Mouse (Mus musculus) hindbrain, postnatal 0 days (tissue): ENCODE results near the gene Ccnl1. TPM values are rescaled to one million over a fixed set of nuclear protein-coding genes. Genes with fewer than 3 reads are reported as not detected.

Source experiments
- ATAC-seq: fragments of 200-750 bp; cut with Nextera tagmentation; 2 replicates; pipeline ENCODE4 v1.8.0; 2017; ENCODE audit warnings: mild to moderate bottlenecking, moderate TSS enrichment, moderate library complexity
- DNase-seq: peaks from one replicate; pipeline ENCODE4 v3.0.0-alpha.2; 2015; ENCODE audit warnings: low spot score
- H3K27ac ChIP-seq: fragments of 300-500 bp; sonication (generic); 2 replicates; pipeline ENCODE4 v1.5.1; 2014; ENCODE audit warnings: mild to moderate bottlenecking
- H3K27me3 ChIP-seq: fragments of 300-500 bp; sonication (generic); 2 replicates; pipeline ENCODE4 v1.6.1; 2014; ENCODE audit warnings: low read length, mixed read lengths; ENCODE audit not compliant: insufficient read depth
- H3K36me3 ChIP-seq: fragments of 300-500 bp; sonication (generic); 2 replicates; pipeline ENCODE4 v1.6.1; 2014; ENCODE audit warnings: low read length, mixed read lengths; ENCODE audit not compliant: insufficient read depth
- H3K4me1 ChIP-seq: fragments of 300-500 bp; sonication (generic); 2 replicates; pipeline ENCODE4 v1.6.1; 2014; ENCODE audit warnings: antibody characterized with exemption, low read length, mixed read lengths; ENCODE audit not compliant: insufficient read depth
- H3K4me2 ChIP-seq: fragments of 300-500 bp; sonication (generic); 2 replicates; pipeline ENCODE4 v1.6.1; 2014; ENCODE audit warnings: low read depth, mild to moderate bottlenecking, low read length, moderate library complexity, mixed read lengths
- H3K4me3 ChIP-seq: fragments of 300-500 bp; sonication (generic); 2 replicates; pipeline ENCODE4 v1.5.1; 2014; ENCODE audit warnings: low read length
- H3K9ac ChIP-seq: fragments of 300-500 bp; sonication (generic); replicated peaks from 2 replicates; pipeline ENCODE4 v1.6.1; 2014; ENCODE audit warnings: mild to moderate bottlenecking, low read length, moderate library complexity, mixed read lengths
- H3K9me3 ChIP-seq: fragments of 300-500 bp; sonication (generic); 2 replicates; pipeline ENCODE4 v1.6.1; 2016; ENCODE audit warnings: low read length, mixed read lengths
- CTCF ChIP-seq: IDR thresholded peaks from 2 replicates; pipeline ENCODE4 v1.5.1; 2016; ENCODE audit warnings: antibody characterized with exemption, control low read depth, low read depth
- WGBS: fragments of 180-500 bp; shearing (Covaris S2); extraction: QIAGEN DNeasy Blood & Tissue Kit; methylation state at CpG from one replicate; pipeline ENCODE4 v1.1.7; 2014; 5-methylcytosine and 5-hydroxymethylcytosine counted together
- polyA plus RNA-seq: library from polyadenylated mRNA; unstranded; fragments of >200 nt; fragmentation: Nextera tagmentation; extraction: Ambion mirVana; gene quantifications from 2 replicates; pipeline ENCODE4 v1.2.1, GENCODE M21; 2015
- total RNA-seq: library from RNA; depleted of rRNA; stranded (reverse); fragments of >200 nt; gene quantifications from 2 replicates; pipeline ENCODE4 v1.2.3, GENCODE M21; 2014

The Ccnl1 gene
- total and polyA plus RNA-seq, 2 experiments from 2014 or later: 32.9 to 56.8 TPM

GRCm38 (mm10) chr3:65944713-65945112 is 13.3 kb downstream of the Ccnl1 start:
- no peak overlapping the region for H3K27ac ChIP-seq
- ATAC-seq: 0 out of 2 replicates have a peak, but pooled peaks have one; percentile 18
- peaks cover 42% of the 10 kb centered on the region for H3K36me3 ChIP-seq
- WGBS: 88% methylated on average over 3 of the region's 3 CpGs
- H3K9me3 ChIP-seq: no peaks in the 10 kb centered on the region
- no peaks in the 10 kb centered on the region for H3K27me3 ChIP-seq
- H3K4me1 ChIP-seq: no peaks in the 10 kb centered on the region
- no peak overlapping the region for H3K4me3 ChIP-seq
- no peak for TF ChIP-seq CTCF
- H3K9ac ChIP-seq: no peak overlapping the region
- no peak for DNase-seq
- no peak overlapping the region for H3K4me2 ChIP-seq

- no peaks in the 10 kb centered on the region for H3K9me3 ChIP-seq
- DNase-seq (no peak), ATAC-seq (no peak)
- no peak overlapping the region for H3K27ac ChIP-seq
- H3K4me3 ChIP-seq: no peak overlapping the region
- no peaks in the 10 kb centered on the region for H3K27me3 ChIP-seq
- peaks cover 34% of the 10 kb centered on the region for H3K36me3 ChIP-seq
- H3K4me1 ChIP-seq: no peaks in the 10 kb centered on the region
- TF ChIP-seq CTCF: no peak
- no peak overlapping the region for H3K9ac ChIP-seq
- 79% methylated on average over 4 of the region's 4 CpGs for WGBS
- H3K4me2 ChIP-seq: no peak overlapping the region
Measured at GRCm38 (mm10) chr3:65943453-65943852, 14.6 kb downstream of the Ccnl1 start.

GRCm38 (mm10) chr3:65941052-65941451 is 17.0 kb downstream of the Ccnl1 start:
- peaks cover 14% of the 10 kb centered on the region; the same call in 1 of the 2 replicates for H3K36me3 ChIP-seq
- no peak overlapping the region for H3K9ac ChIP-seq
- H3K4me3 ChIP-seq: no peak overlapping the region
- H3K4me1 ChIP-seq: no peaks in the 10 kb centered on the region
- DNase-seq (no peak), ATAC-seq (no peak)
- H3K27me3 ChIP-seq: no peaks in the 10 kb centered on the region
- no peak overlapping the region for H3K27ac ChIP-seq
- WGBS: 84% methylated on average over 1 of the region's 1 CpGs
- no peaks in the 10 kb centered on the region for H3K9me3 ChIP-seq
- TF ChIP-seq CTCF: no peak
- H3K4me2 ChIP-seq: no peak overlapping the region

- TF ChIP-seq CTCF: peak; percentile 76
- H3K4me1 ChIP-seq: no peaks in the 10 kb centered on the region
- no peak overlapping the region for H3K27ac ChIP-seq
- peak; percentile 75 for DNase-seq
- H3K4me3 ChIP-seq: no peak overlapping the region
- WGBS: 15% methylated on average over 3 of the region's 3 CpGs
- no peaks in the 10 kb centered on the region for H3K36me3 ChIP-seq
- H3K9ac ChIP-seq: no peak overlapping the region
- H3K4me2 ChIP-seq: no peak overlapping the region
- ATAC-seq: 0 out of 2 replicates have a peak, but pooled peaks have one; percentile 55
- no peaks in the 10 kb centered on the region for H3K27me3 ChIP-seq
- H3K9me3 ChIP-seq: no peaks in the 10 kb centered on the region
Measured at GRCm38 (mm10) chr3:65938211-65938610, 19.8 kb downstream of the Ccnl1 start.

DNA sequence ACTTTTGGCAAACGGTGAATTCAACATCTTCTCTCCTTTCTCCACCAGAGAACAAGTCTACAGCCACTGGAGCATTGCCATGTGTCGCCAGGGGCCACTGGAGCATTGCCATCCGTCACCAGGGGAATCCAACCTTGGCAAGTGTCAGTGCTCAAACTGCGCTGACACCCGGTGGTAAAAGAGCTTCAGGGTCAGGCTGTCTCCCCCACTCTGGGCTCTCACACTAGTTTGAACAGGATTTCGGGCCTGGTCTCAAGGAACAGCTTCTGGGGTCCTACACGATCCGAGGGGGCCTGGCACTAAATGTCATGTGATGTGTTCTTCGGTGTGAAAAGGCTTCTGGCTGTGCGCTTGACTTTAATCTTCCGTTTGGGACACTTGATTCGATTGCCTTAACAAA is 21.7 kb downstream of the Ccnl1 start:
- no peak for TF ChIP-seq CTCF
- no peak overlapping the region for H3K27ac ChIP-seq
- DNase-seq (peak; percentile 25), ATAC-seq (peak; percentile 57)
- no peaks in the 10 kb centered on the region for H3K36me3 ChIP-seq
- H3K4me1 ChIP-seq: no peaks in the 10 kb centered on the region
- H3K4me3 ChIP-seq: no peak overlapping the region
- H3K4me2 ChIP-seq: no peak overlapping the region
- no peaks in the 10 kb centered on the region for H3K27me3 ChIP-seq
- H3K9me3 ChIP-seq: no peaks in the 10 kb centered on the region
- 36% methylated on average over 12 of the region's 12 CpGs for WGBS
- H3K9ac ChIP-seq: no peak overlapping the region

DNA sequence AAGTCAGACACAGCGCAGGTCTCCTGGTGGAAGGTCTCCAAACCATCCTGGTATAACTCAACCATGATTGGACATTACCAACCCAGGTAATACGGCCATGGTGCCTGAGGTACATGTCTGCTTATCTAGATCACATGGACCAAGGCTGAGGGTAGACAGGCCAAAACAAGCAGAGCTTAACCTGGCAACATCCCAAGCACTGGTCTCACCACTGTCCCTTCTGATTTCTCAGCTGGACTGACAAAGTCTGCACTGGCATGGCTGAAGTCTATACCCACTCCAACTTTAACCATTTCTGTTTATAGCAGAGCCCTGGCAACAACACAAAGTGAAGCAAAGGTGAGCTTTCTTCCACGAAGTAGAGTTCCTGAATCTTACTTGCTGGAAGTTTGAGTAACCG is 22.9 kb downstream of the Ccnl1 start:
- 90% methylated on average over 4 of the region's 4 CpGs for WGBS
- ATAC-seq: no peak

DNA sequence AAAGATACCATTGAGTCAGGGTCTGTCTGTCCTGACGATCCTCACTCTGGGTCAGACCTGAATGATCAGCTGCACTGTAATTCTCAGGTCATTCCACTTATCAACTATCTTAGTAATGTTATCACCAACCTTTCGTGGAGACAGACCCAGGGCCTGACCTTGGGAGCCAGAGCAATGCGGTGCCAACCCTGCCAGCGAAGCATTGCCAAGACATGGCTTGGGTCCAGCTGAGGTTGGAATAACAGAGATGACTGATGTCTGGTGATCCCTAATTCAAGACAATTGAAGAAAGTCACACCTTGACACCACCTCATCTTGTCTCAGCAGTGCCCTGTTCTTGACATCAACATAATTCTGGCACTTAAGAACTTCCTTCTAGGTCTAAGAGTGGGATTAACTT is 24.3 kb downstream of the Ccnl1 start:
- ATAC-seq: no peak
- Histone ChIP-seq H3K9ac (no peak overlapping the region), H3K9me3 (no peaks in the 10 kb centered on the region), H3K4me3 (no peak overlapping the region), H3K27ac (no peak overlapping the region), H3K27me3 (no peaks in the 10 kb centered on the region), H3K4me1 (no peaks in the 10 kb centered on the region), H3K4me2 (no peak overlapping the region), H3K36me3 (no peaks in the 10 kb centered on the region)
- DNase-seq: no peak
- TF ChIP-seq CTCF: no peak
- 75% methylated on average over 4 of the region's 4 CpGs for WGBS

More for the DNA sequence above, 22.9 kb downstream of the Ccnl1 start:
- Histone ChIP-seq H3K4me3 (no peak overlapping the region), H3K9ac (no peak overlapping the region), H3K9me3 (no peaks in the 10 kb centered on the region), H3K4me2 (no peak overlapping the region), H3K36me3 (no peaks in the 10 kb centered on the region), H3K27me3 (no peaks in the 10 kb centered on the region), H3K27ac (no peak overlapping the region), H3K4me1 (no peaks in the 10 kb centered on the region)
- no peak for DNase-seq
- no peak for TF ChIP-seq CTCF
